Mouse (Mus musculus) heart, postnatal 0 days (tissue): ENCODE data around the gene Nat8f2. TPM values are rescaled to one million over a fixed set of nuclear protein-coding genes. Genes with fewer than 3 reads are reported as not detected.
A peak's percentile ranks its signal among the peaks of the same experiment; 100 is the strongest.

Experiments used
- ATAC-seq: fragments of 200-750 bp; cut with Nextera tagmentation; 2 replicates; pipeline ENCODE4 v1.8.0; 2017; ENCODE audit warnings: low read depth, moderate number of reproducible peaks, moderate library complexity; ENCODE audit not compliant: insufficient read depth
- DNase-seq: peaks from one replicate; pipeline ENCODE4 v3.0.0-alpha.2; 2016; ENCODE audit warnings: low spot score
- H3K27ac ChIP-seq: fragments of 300-500 bp; sonication (generic); 2 replicates; pipeline ENCODE4 v1.5.1; 2014; ENCODE audit warnings: low read depth, mild to moderate bottlenecking
- H3K27me3 ChIP-seq: fragments of 300-500 bp; sonication (generic); 2 replicates; pipeline ENCODE4 v1.6.1; 2014; ENCODE audit warnings: low read length, mixed read lengths; ENCODE audit not compliant: control insufficient read depth, insufficient read depth
- H3K36me3 ChIP-seq: fragments of 300-500 bp; sonication (generic); replicated peaks from 2 replicates; pipeline ENCODE4 v1.6.1; 2014; ENCODE audit warnings: low read length, mixed read lengths; ENCODE audit not compliant: control insufficient read depth, insufficient read depth
- H3K4me1 ChIP-seq: fragments of 300-500 bp; sonication (generic); 2 replicates; pipeline ENCODE4 v1.6.1; 2014; ENCODE audit warnings: antibody characterized with exemption; ENCODE audit not compliant: control insufficient read depth, insufficient read depth
- H3K4me2 ChIP-seq: fragments of 300-500 bp; sonication (generic); 2 replicates; pipeline ENCODE4 v1.6.1; 2014; ENCODE audit warnings: low read depth, mild to moderate bottlenecking, low read length, moderate library complexity
- H3K4me3 ChIP-seq: fragments of 300-500 bp; sonication (generic); 2 replicates; pipeline ENCODE4 v1.5.1; 2014; ENCODE audit warnings: low read depth, low read length
- H3K9ac ChIP-seq: fragments of 300-500 bp; sonication (generic); replicated peaks from 2 replicates; pipeline ENCODE4 v1.6.1; 2014; ENCODE audit warnings: low read depth, low read length, mixed read lengths
- H3K9me3 ChIP-seq: fragments of 300-500 bp; sonication (generic); replicated peaks from 2 replicates; pipeline ENCODE4 v1.6.1; 2016; ENCODE audit warnings: low read length; ENCODE audit not compliant: control insufficient read depth
- CTCF ChIP-seq: IDR thresholded peaks from 2 replicates; pipeline ENCODE4 v1.5.1; 2016; ENCODE audit warnings: antibody characterized with exemption, control low read depth, low read depth
- EP300 ChIP-seq: IDR thresholded peaks from 2 replicates; pipeline ENCODE4 v1.6.1; 2016; ENCODE audit warnings: antibody characterized with exemption, low read depth
- WGBS: fragments of 180-500 bp; shearing (Covaris S2); extraction: QIAGEN DNeasy Blood & Tissue Kit; methylation state at CpG from one replicate; pipeline ENCODE4 v1.1.7; 2014; 5-methylcytosine and 5-hydroxymethylcytosine counted together
- polyA plus RNA-seq: library from polyadenylated mRNA; unstranded; fragments of >200 nt; fragmentation: Nextera tagmentation; extraction: Ambion mirVana; gene quantifications from 2 replicates; pipeline ENCODE4 v1.2.1, GENCODE M21; 2015
- total RNA-seq: library from RNA; depleted of rRNA; stranded (reverse); fragments of >200 nt; gene quantifications from 2 replicates; pipeline ENCODE4 v1.2.3, GENCODE M21; 2014; ENCODE audit warnings: low replicate concordance

Gene Nat8f2
- total and polyA plus RNA-seq, 2 experiments from 2014 or later: not detected

- WGBS: 84% methylated on average over 2 of the region's 2 CpGs
- no peaks in the 10 kb centered on the region for H3K36me3 ChIP-seq
- ATAC-seq: no peak
Observed at GRCm38 (mm10) chr6:85863840-85864239, 5.1 kb downstream of the Nat8f2 start.

GRCm38 (mm10) chr6:85863136-85863535, 5.8 kb downstream of the Nat8f2 start:
- WGBS: 82% methylated on average over 2 of the region's 2 CpGs

More at GRCm38 (mm10) chr6:85863840-85864239, 5.1 kb downstream of the Nat8f2 start:
- H3K4me2 ChIP-seq: no peak overlapping the region
- no peaks in the 10 kb centered on the region for H3K27me3 ChIP-seq
- H3K4me3 ChIP-seq: no peak overlapping the region
- no peaks in the 10 kb centered on the region for H3K9me3 ChIP-seq
- no peak overlapping the region for H3K27ac ChIP-seq
- no peak for DNase-seq
- H3K9ac ChIP-seq: no peak overlapping the region
- no peaks in the 10 kb centered on the region for H3K4me1 ChIP-seq
- no peak for TF ChIP-seq EP300
- TF ChIP-seq CTCF: no peak

GRCm38 (mm10) chr6:85862565-85862964, 6.4 kb downstream of the Nat8f2 start:
- H3K4me2 ChIP-seq: no peak overlapping the region
- no peaks in the 10 kb centered on the region for H3K4me1 ChIP-seq
- H3K27ac ChIP-seq: no peak overlapping the region
- no peaks in the 10 kb centered on the region for H3K27me3 ChIP-seq
- no peaks in the 10 kb centered on the region for H3K36me3 ChIP-seq
- TF ChIP-seq CTCF (no peak), EP300 (no peak)
- H3K9ac ChIP-seq: no peak overlapping the region
- no peaks in the 10 kb centered on the region for H3K9me3 ChIP-seq
- WGBS: 54% methylated on average over 3 of the region's 3 CpGs
- DNase-seq (no peak), ATAC-seq (no peak)
- H3K4me3 ChIP-seq: no peak overlapping the region

More at GRCm38 (mm10) chr6:85863136-85863535, 5.8 kb downstream of the Nat8f2 start:
- Histone ChIP-seq H3K9ac (no peak overlapping the region), H3K4me1 (no peaks in the 10 kb centered on the region), H3K9me3 (no peaks in the 10 kb centered on the region), H3K4me2 (no peak overlapping the region), H3K36me3 (no peaks in the 10 kb centered on the region), H3K27ac (no peak overlapping the region), H3K4me3 (no peak overlapping the region), H3K27me3 (no peaks in the 10 kb centered on the region)
- TF ChIP-seq EP300 (no peak), CTCF (no peak)
- ATAC-seq: no peak
- DNase-seq: no peak

GRCm38 (mm10) chr6:85861247-85861646, 7.7 kb downstream of the Nat8f2 start:
- WGBS: 76% methylated on average over 3 of the region's 3 CpGs
- no peak overlapping the region for H3K4me2 ChIP-seq
- H3K4me3 ChIP-seq: no peak overlapping the region
- H3K27me3 ChIP-seq: no peaks in the 10 kb centered on the region
- no peaks in the 10 kb centered on the region for H3K36me3 ChIP-seq
- no peak overlapping the region for H3K27ac ChIP-seq
- no peaks in the 10 kb centered on the region for H3K4me1 ChIP-seq
- ATAC-seq: no peak
- no peaks in the 10 kb centered on the region for H3K9me3 ChIP-seq
- no peak overlapping the region for H3K9ac ChIP-seq
- no peak for DNase-seq
- TF ChIP-seq CTCF (no peak), EP300 (no peak)

- peak; percentile 21 for DNase-seq
- no peak for TF ChIP-seq CTCF
- 47% methylated on average over 1 of the region's 1 CpGs for WGBS
- H3K4me2 ChIP-seq: no peak overlapping the region
- H3K36me3 ChIP-seq: no peaks in the 10 kb centered on the region
- no peak overlapping the region for H3K4me3 ChIP-seq
- no peak overlapping the region for H3K9ac ChIP-seq
- no peaks in the 10 kb centered on the region for H3K4me1 ChIP-seq
- ATAC-seq: peak; percentile 49; the same call in 1 of the 2 replicates
- no peak overlapping the region for H3K27ac ChIP-seq
- H3K9me3 ChIP-seq: no peaks in the 10 kb centered on the region
- no peaks in the 10 kb centered on the region for H3K27me3 ChIP-seq
Observed at GRCm38 (mm10) chr6:85856194-85856678, 12.7 kb downstream of the Nat8f2 start.

- H3K9ac ChIP-seq: no peak overlapping the region
- no peaks in the 10 kb centered on the region for H3K9me3 ChIP-seq
- no peak overlapping the region for H3K4me3 ChIP-seq
- H3K4me2 ChIP-seq: no peak overlapping the region
- H3K27me3 ChIP-seq: no peaks in the 10 kb centered on the region
- 70% methylated on average over 3 of the region's 3 CpGs for WGBS
- DNase-seq: no peak
- H3K27ac ChIP-seq: no peak overlapping the region
- H3K36me3 ChIP-seq: no peaks in the 10 kb centered on the region
- TF ChIP-seq EP300: no peak
- TF ChIP-seq CTCF: no peak
- no peaks in the 10 kb centered on the region for H3K4me1 ChIP-seq
- ATAC-seq: no peak
Observed at GRCm38 (mm10) chr6:85853481-85853880, 15.5 kb downstream of the Nat8f2 start.
